Mouse (Mus musculus) layer of hippocampus, adult 8-10 months (tissue): Measurements from ENCODE around the gene Rfx7. TPM values are rescaled to one million over a fixed set of nuclear protein-coding genes. Genes with fewer than 3 reads are reported as not detected.
"Not testable (repeated sequence)": the region's sequence is repeated elsewhere in the genome, so short reads cannot be mapped to it uniquely, and the experiment has no call there.

Source experiments
- DNase-seq, 2 experiments: peaks; one replicate each; pipeline ENCODE4 v3.0.0; 2022; ENCODE audit warnings: low spot score in 2 of 2
- total RNA-seq, 4 experiments: library from RNA; stranded (reverse); gene quantifications; 2 replicates each; pipeline ENCODE4 v1.2.4; 2022

The Rfx7 gene
- total RNA-seq, 4 experiments from 2014 or later = 23.1 to 29.5 (median 24.4) TPM

DNA sequence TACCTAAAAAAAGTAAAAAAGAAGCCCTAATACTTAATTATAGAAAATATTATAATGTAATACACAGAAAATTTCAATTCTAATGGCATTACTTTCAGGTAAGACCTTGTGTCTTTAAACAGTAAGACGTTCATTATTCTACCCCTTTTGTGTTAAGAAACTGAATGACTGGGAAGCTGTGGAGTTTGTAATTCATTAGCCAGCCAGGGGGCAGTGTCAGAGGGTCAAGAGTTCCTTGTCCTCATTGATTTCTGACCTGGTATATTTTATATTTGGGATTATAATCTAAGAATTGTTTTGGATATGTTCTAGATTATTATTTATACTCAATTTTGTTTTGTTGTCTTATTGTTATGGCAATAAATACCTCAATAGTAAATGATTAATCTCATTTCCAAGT lies 5.0 kb downstream of the Rfx7 start:
- no peak for DNase-seq

DNA sequence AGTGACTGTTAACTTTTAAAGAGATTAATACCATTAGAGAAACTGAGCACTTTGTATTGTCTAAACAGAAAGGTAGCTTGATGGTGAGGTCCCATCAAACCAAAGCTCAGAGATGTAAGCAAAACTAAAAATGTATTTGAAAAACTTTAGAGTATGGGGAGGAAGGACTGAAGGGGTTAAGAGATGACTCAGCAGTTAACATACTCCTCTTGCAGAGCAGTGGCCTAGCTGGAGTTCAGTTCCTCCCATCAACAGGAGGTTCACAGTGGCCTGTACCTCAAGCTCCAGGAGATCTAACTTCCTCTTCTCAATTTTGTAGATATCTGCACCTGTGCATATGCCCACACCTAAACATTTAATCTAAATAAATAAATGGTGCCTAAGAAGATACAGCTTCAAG lies 11.6 kb downstream of the Rfx7 start:
- DNase-seq = no peak

DNA sequence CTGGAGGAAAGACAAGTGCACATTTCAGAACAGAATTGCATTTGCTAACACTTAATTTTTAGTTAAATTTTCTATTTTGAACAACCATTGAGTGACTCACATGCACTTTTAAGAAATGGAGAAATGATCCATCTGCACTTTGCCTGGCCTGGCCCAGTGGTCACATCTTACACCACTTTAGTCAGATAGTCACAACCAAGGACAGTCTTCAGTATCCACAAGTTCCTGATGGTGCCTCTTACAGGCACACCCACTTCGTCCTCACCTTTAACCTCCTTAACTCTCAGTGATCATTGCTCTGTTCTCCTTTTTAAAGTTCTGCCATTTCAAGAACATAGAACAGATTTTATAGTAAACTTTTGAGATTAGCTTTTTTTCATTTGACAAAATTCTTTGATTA lies 26.7 kb downstream of the Rfx7 start:
- DNase-seq = no peak

DNA sequence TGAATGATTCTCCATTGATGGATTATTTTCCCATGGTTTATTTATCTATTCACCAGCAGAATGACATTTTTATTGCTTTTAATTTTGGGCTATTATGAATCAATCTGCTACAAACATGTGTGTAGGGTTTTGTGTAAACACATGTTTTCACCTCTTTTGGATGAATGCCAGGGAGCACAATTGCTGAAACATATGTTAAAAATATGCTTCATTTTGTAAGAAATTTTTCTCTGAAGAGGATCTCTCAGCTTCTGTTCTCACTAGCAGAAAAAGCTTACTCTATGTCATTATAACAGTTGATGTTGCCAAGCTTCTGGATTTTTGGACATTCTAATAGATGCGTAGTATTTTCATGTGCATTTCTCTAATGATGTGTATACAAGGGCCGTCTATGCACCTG lies 28.3 kb downstream of the Rfx7 start:
- DNase-seq = no peak

GRCm38 (mm10) chr9:72563277-72563676 lies 31.2 kb downstream of the Rfx7 start:
- no peak for DNase-seq

DNA sequence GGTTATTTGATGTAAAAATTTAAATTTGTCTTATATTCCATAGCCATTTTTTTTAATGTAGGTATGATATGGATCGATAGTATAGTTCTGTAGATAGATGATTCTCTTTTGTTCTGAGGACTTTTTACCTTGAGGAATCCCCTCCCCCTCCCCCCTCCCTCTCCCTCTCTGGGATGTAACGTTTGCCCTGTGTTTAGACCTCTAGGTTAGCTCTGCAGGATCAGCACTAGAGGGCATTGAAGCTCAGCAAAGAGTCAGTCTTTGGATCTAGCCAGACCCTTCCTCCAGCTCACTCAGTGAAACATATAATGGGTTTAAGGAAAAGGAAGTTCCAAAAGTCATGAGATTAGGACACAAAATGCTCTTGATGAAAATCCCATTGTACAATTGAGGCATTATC lies 35.1 kb downstream of the Rfx7 start:
- DNase-seq = no peak

DNA sequence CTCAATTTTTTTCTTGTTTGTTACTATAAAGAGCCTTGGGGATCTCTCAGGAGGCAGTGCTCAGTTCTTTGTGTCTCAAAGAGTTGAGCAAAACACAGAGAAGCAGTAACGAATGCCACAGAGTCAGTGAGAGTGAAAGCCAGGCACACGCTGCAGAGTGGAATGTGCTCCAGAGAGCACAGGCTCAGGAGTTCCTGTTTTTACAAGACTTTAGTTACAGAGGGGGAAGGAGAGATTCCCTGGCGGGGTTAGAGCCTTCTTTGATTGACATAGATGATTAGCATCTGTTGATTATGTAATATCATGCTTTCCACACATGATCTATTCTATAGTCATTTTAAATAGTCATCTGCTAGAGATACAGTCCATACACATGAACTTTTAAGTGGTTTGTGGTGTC lies 48.2 kb downstream of the Rfx7 start:
- no peak for DNase-seq

- DNase-seq = no peak
These were observed 58.8 kb downstream of the Rfx7 start for GRCm38 (mm10) chr9:72590861-72591260.

- DNase-seq = no peak
These were observed 60.0 kb downstream of the Rfx7 start for GRCm38 (mm10) chr9:72592016-72592415.

GRCm38 (mm10) chr9:72594656-72595055 lies 62.6 kb downstream of the Rfx7 start:
- DNase-seq = not testable (repeated sequence)

GRCm38 (mm10) chr9:72600142-72600541 lies 68.1 kb downstream of the Rfx7 start:
- DNase-seq = no peak

DNA sequence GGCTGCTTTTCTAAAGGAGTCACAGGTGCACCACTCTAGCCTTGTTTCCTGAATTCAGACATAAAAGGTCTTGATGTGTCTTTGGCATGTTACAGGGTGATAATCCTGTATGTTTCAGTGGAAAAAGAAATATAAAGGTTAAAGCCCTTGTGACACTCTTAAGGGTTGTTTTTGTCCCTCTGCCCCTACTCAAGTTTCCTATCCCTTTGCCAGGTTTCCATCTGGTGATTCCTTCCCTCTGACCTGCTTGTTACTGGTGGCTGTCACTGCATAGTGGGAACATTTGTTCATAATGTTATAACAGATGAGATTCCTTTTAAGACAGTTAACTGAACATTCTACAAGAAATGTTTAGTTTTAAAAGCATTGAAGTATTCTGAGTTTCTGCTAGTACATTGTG lies 77.7 kb downstream of the Rfx7 start:
- DNase-seq = no peak

DNA sequence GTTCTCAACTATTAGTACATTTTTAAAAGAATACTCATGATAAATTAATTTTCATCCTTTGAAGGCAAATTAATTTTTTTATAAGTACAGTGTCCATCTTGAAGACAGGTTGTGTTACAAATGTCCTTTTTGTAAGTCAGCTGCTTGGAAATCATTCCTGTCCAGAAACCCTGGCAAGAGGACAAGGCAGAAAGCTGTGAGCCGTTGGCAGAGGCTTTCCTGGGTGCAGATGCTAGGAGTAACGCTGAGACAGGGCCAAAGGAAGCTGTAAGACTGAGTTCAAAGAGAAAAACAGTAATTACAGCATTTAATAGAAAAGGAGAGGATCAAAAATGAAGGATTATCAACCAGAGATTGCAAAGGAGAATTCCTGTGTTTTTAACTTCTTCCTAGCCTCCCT lies 81.8 kb downstream of the Rfx7 start:
- no peak for DNase-seq

- DNase-seq = no peak
These were observed 82.9 kb downstream of the Rfx7 start for GRCm38 (mm10) chr9:72614786-72615480.

DNA sequence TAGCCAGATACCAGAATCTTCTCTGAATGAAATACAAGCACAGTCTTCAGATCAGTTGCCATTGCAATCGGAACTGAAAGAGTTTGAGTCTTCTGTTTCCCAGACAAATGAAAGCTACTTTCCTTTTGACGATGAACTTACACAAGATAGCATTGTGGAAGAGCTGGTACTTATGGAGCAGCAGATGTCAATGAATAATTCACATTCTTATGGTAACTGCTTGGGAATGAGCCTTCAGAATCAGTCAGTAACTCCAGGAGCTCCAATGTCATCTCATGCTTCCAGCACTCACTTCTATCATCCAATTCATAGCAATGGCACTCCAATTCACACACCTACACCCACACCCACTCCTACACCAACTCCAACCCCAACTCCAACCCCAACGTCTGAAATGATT lies 86.0 kb downstream of the Rfx7 start:
- no peak for DNase-seq

DNA sequence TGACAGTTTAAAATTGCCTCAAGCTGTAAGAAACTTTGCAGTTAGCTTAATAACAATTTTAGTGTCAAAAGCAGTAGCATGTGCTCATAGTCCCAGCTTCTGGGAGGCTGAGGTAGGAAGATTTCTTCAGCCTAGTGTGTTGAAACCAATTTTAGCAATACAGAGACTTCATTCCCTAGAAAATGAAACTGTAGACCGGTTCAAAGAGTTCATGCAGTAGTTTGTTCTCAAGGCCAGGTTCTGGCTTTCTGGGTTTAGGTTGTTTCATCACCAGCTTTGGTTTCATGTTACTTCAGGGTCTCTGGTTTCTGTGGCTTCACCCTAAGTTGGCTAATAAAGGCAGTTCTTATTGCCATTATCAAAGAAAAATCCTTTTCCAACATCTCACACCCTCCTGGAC lies 91.6 kb downstream of the Rfx7 start:
- DNase-seq = no peak

DNA sequence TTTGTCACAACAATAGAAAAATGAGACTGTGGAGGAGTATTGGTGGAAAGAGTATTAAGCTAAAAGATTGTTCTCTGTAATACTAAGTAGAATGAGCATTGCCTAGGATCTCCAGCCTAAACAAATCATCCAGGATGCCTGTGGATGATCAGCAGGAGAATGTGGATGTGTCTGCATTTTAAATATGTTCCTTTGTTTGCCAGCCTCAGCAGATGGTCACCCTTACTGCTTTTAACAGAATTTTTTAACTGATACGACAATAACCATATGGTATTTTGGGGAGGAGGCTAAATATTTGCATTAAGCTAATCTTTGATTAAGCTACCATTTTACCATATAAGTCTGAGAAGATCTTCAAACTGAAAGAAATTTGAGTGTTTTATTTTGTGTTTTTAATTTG lies 95.6 kb downstream of the Rfx7 start:
- DNase-seq = no peak

GRCm38 (mm10) chr9:72628591-72628990 lies 96.6 kb downstream of the Rfx7 start:
- no peak for DNase-seq

DNA sequence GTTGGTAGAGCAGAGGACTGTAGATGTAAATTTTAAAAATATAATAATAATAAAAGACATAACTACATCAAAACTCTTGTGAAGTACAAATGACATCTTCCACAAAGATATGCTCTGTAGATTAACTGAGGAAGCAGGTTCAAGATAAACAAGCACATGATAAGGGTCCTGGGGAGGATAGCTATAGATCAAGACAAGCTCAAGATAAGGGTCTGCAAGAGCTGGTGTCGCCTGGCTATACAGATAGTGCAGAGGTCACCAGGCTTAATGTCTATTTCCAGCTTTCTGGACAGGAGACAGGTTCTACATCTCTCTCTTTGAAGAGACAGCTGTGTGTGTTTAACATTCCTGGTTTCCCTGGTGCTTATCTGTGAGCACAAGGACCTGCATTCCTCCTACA lies 100.2 kb downstream of the Rfx7 start:
- DNase-seq = no peak

GRCm38 (mm10) chr9:72635134-72635533 lies 103.1 kb downstream of the Rfx7 start:
- no peak for DNase-seq

DNA sequence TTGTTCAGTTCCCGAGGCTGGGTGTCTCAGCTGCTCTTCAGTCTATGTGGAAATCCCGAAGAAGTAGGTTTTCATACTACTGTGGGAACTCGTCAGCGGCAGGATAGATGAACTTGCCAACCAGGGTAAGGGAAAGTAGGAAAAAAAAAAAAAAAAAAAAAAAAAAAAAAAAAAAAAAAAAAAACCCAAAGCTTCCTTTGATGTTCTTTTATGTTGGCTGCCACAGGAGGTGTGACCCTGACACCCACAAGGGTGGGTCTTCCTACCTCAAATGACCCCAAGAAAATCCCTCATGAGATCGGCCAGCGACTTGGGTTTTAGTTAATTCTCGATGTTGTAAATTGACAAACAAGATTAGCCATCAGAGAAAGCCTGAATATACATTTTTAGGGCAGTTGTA lies 104.5 kb downstream of the Rfx7 start:
- no peak for DNase-seq

DNA sequence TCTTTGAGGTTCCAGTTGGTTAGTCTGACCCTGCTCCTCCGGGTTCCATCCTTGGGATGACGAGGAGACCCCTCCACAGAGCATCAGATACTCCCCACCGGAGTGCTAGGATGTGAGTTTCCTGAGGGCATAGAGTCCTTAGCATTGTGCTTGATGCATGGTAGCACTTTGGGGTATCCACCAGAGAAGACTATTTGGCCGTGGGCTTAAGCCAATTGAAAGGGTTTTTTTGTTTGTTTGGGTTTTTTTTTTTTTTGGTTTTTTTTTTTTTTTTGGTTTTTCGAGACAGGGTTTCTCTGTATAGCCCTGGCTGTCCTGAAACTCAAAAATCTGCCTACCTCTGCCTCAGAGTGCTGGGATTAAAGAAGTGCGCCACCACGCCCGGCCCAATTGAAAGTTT lies 105.2 kb downstream of the Rfx7 start:
- no peak for DNase-seq

DNA sequence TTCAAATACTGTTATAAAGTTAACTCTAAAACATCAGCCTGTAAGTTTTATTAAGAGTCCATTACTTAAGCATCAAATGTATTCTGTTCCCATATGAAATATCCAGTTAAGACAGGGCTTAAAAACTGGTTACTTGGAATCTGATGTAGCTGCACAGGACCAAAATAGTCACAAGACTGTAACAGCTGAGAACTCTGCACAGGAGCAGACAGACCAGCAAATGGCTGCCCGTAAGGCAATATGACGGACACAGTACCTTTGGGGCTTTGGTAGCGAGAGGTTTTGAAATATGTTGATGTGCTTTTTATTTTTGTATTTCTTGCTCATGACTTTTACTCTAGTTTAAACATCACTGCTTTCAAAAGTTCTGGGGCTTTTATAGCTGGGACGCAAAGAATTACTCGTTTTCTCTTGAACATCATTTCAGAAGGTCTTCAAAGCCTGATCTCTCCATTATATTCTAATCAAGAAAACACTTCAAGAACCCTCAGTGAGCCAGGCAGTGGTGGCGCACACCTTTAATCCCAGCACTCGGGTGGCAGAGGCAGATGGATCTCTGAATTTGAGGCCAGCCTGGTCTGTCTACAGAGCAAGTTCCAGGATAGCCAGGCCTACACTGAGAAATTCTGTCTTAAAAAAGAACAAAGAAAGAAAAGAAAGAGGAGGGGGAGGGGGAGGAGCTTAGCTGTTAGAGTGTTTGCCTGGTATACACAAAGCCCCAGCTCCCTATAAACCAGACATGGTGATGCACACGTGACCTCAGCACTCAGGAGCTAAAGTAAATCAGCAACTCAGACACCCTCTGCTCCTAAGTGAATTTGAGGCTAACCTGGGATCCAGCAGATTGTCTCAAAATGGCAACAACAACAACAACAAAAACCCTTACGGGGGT lies 107.2 kb downstream of the Rfx7 start:
- DNase-seq = no peak
